Mouse (Mus musculus) thymus, postnatal 4 days (tissue): ENCODE measurements at regions not wholly inside any gene's neighbourhood (a gene's known extent, or its start where the extent isn't known, plus 50 kb on each side); places are given as distances from the start of the nearest gene placed in this dataset.

Experiments used
- DNase-seq: peaks from one replicate; pipeline ENCODE4 v3.0.0; 2021

- no peak for DNase-seq
These were observed 454.6 kb upstream of the Ptprd start for GRCm38 (mm10) chr4:78666326-78666725.

GRCm38 (mm10) chr4:78642773-78643172 lies 431.0 kb upstream of the Ptprd start:
- no peak for DNase-seq

- DNase-seq, result peak; percentile 4
These were observed 394.7 kb upstream of the Ptprd start for GRCm38 (mm10) chr4:78606461-78606830.

GRCm38 (mm10) chr4:78605763-78606460 lies 394.2 kb upstream of the Ptprd start:
- DNase-seq, result no peak

- DNase-seq, result no peak
These were observed 369.8 kb upstream of the Ptprd start for GRCm38 (mm10) chr4:78581590-78581989.

- no peak for DNase-seq
These were observed 353.6 kb upstream of the Ptprd start for GRCm38 (mm10) chr4:78565356-78565755.
